8 mouse cellular contexts compared by ENCODE assay signal in the genomic region with DNA sequence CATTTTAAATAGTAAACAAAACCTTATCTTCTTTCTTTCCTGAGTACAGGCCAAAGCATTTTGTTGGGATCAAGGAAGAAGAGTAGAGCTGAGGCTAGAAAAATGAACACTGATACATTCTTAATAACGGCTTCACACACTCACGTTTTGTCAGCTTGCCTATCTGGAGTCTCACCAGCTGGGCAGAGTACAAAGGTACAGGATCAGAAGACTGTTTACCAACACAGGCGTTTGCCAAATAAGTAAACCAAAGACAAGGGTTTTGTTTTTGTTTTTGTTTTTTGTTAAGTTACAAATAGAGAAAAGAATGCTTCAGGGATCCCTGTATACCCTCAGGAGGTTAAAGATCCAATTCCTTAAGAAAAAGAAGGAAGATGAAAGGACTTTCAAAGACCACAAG. TPM values are rescaled to one million over a fixed set of nuclear protein-coding genes. Genes with fewer than 3 reads are reported as not detected.
DNase-seq lines count a peak whose midpoint lies in the region; ATAC-seq and TF ChIP-seq lines count a peak whose summit lies in the region.
"Had no signal": no experiment of that assay in that cellular context is flagged by ENCODE, and none has a peak within 500 bp of the region (broad histone marks: within the 10 kb centered on the region; RNA-seq: fewer than 3 reads in every experiment).

No protein-coding gene starts in this region.

- peak overlapping the region; percentile 76; the same call in 1 of the 2 replicates for H3K9ac ChIP-seq in lung, postnatal 0 days (replicated peaks; ENCODE audit: low read depth)
- no peak overlapping the region for H3K9ac ChIP-seq in forebrain, postnatal 0 days
- peak overlapping the region; percentile 91 for H3K9ac ChIP-seq in liver, embryonic 13.5 days

- no peaks in the 10 kb centered on the region for H3K27me3 ChIP-seq in lung, postnatal 0 days (replicated peaks; ENCODE audit: insufficient read depth, low read length)
- H3K27me3 ChIP-seq in forebrain, postnatal 0 days (ENCODE audit: insufficient read depth, low read length): no peaks in the 10 kb centered on the region
- H3K27me3 ChIP-seq in liver, embryonic 13.5 days: no peaks in the 10 kb centered on the region

- TF ChIP-seq EP300 in lung, postnatal 0 days (IDR thresholded peaks at IDR 0.05): no peak

- H3K4me1 ChIP-seq in lung, postnatal 0 days (ENCODE audit: insufficient read depth, low read depth, low read length): peaks cover 5% of the 10 kb centered on the region; the same call in 1 of the 2 replicates
- H3K4me1 ChIP-seq in forebrain, postnatal 0 days (ENCODE audit: insufficient read depth): peaks cover 14% of the 10 kb centered on the region; the same call in 1 of the 2 replicates
- H3K4me1 ChIP-seq in liver, embryonic 13.5 days (replicated peaks): peaks cover 20% of the 10 kb centered on the region

- 58% methylated on average over 3 of the region's 3 CpGs for WGBS in lung, postnatal 0 days
- 77% methylated on average over 3 of the region's 3 CpGs for WGBS in forebrain, postnatal 0 days
- 77% methylated on average over 3 of the region's 3 CpGs for WGBS in liver, embryonic 13.5 days (ENCODE audit: insufficient replicate concordance)

- no peak overlapping the region for H3K27ac ChIP-seq in lung, postnatal 0 days (ENCODE audit: low read length)
- H3K27ac ChIP-seq in forebrain, postnatal 0 days (ENCODE audit: low read depth, low read length): no peak overlapping the region
- H3K27ac ChIP-seq in liver, embryonic 13.5 days: peak overlapping the region; percentile 88; the same call in 1 of the 2 replicates

- H3K4me3 ChIP-seq in lung, postnatal 0 days (ENCODE audit: low read depth, low read length): peak overlapping the region; percentile 76; the same call in 1 of the 2 replicates
- H3K4me3 ChIP-seq in forebrain, postnatal 0 days (ENCODE audit: low read depth, low read length): peak overlapping the region; percentile 95
- peak overlapping the region; percentile 86 for H3K4me3 ChIP-seq in liver, embryonic 13.5 days (replicated peaks)

- H3K9me3 ChIP-seq in lung, postnatal 0 days (ENCODE audit: low read length): no peaks in the 10 kb centered on the region
- no peaks in the 10 kb centered on the region for H3K9me3 ChIP-seq in forebrain, postnatal 0 days (ENCODE audit: low read length)
- H3K9me3 ChIP-seq in liver, embryonic 13.5 days (replicated peaks): no peaks in the 10 kb centered on the region

- TF ChIP-seq CTCF in lung, postnatal 0 days (IDR thresholded peaks at IDR 0.05): no peak
- TF ChIP-seq CTCF in forebrain, postnatal 0 days (IDR thresholded peaks at IDR 0.05; ENCODE audit: low read depth): no peak

- H3K36me3 ChIP-seq in lung, postnatal 0 days (ENCODE audit: insufficient read depth, low read length): no peaks in the 10 kb centered on the region
- H3K36me3 ChIP-seq in forebrain, postnatal 0 days (ENCODE audit: insufficient read depth): peaks cover 3% of the 10 kb centered on the region; the same call in 1 of the 2 replicates
- peaks cover 22% of the 10 kb centered on the region for H3K36me3 ChIP-seq in liver, embryonic 13.5 days

- no peak for DNase-seq in lung, postnatal 0 days (ENCODE audit: low spot score)
- DNase-seq in lung, postnatal 25 days (ENCODE audit: low spot score): no peak
- no peak for DNase-seq in forebrain, postnatal 0 days
- DNase-seq in liver, embryonic 13.5 days: no peak
- no peak for DNase-seq in adrenal gland, postnatal 4 days (ENCODE audit: low spot score in 2 of 2)
- DNase-seq in cerebellum, adult 11-12 months: no peak
- no peak for DNase-seq in thymus, postnatal 36 days
- DNase-seq: thymus, adult 2 months had no signal

- no peak for ATAC-seq in lung, postnatal 0 days
- ATAC-seq in forebrain, postnatal 0 days: no peak
- no peak for ATAC-seq in liver, embryonic 13.5 days (ENCODE audit: low read depth)

- H3K4me2 ChIP-seq in lung, postnatal 0 days (replicated peaks; ENCODE audit: low read depth, low read length): peak overlapping the region; percentile 67
- peak overlapping the region; percentile 63 for H3K4me2 ChIP-seq in forebrain, postnatal 0 days (ENCODE audit: low read depth)
- H3K4me2 ChIP-seq in liver, embryonic 13.5 days: peak overlapping the region; percentile 82

RNA-seq across cellular contexts. Expression of a gene that starts 1.4 kb away (rescaled TPM):
- polyA plus RNA-seq in lung, postnatal 0 days (2015; fragmentation: Nextera tagmentation; extraction: Ambion mirVana): 46.3 and 54.3 TPM in 2 replicates
- total RNA-seq in forebrain, postnatal 0 days (2014; rRNA removed): 51.8 and 54.0 TPM in 2 replicates
- polyA plus RNA-seq in forebrain, postnatal 0 days (2015; fragmentation: Nextera tagmentation; extraction: Ambion mirVana): 42.2 and 45.6 TPM in 2 replicates
- 30.1 and 33.6 TPM in 2 replicates for polyA plus RNA-seq in liver, embryonic 13.5 days (2015; fragmentation: Nextera tagmentation; extraction: Ambion mirVana)
- total RNA-seq in adrenal gland, postnatal 4 days (2021): 10 to 100 TPM; 67.9 to 68.8 TPM

RNA-seq across cellular contexts. Expression of a gene that starts 38.5 kb away (rescaled TPM):
- 6.4 and 6.8 TPM in 2 replicates for polyA plus RNA-seq in lung, postnatal 0 days (2015; fragmentation: Nextera tagmentation; extraction: Ambion mirVana)
- total RNA-seq in forebrain, postnatal 0 days (2014; rRNA removed): 10.4 and 11.5 TPM in 2 replicates
- 7.2 and 8.1 TPM in 2 replicates for polyA plus RNA-seq in forebrain, postnatal 0 days (2015; fragmentation: Nextera tagmentation; extraction: Ambion mirVana)
- 4.4 and 5.0 TPM in 2 replicates for polyA plus RNA-seq in liver, embryonic 13.5 days (2015; fragmentation: Nextera tagmentation; extraction: Ambion mirVana)
- total RNA-seq in adrenal gland, postnatal 4 days (2021): 10 to 100 TPM; 12.0 to 13.0 TPM

RNA-seq across cellular contexts. Expression of a gene that starts 39.7 kb away (rescaled TPM):
- polyA plus RNA-seq in lung, postnatal 0 days (2015; fragmentation: Nextera tagmentation; extraction: Ambion mirVana): 0.87 TPM in 2 replicates
- 2.3 and 4.7 TPM in 2 replicates for total RNA-seq in forebrain, postnatal 0 days (2014; rRNA removed)
- polyA plus RNA-seq in forebrain, postnatal 0 days (2015; fragmentation: Nextera tagmentation; extraction: Ambion mirVana): 0.83 and 1.5 TPM in 2 replicates
- 1.6 and 1.7 TPM in 2 replicates for polyA plus RNA-seq in liver, embryonic 13.5 days (2015; fragmentation: Nextera tagmentation; extraction: Ambion mirVana)
- under 1 TPM; 0.90 to 0.95 TPM for total RNA-seq in adrenal gland, postnatal 4 days (2021)

RNA-seq across cellular contexts. Expression of a gene that starts 52.4 kb away (rescaled TPM):
- polyA plus RNA-seq in lung, postnatal 0 days (2015; fragmentation: Nextera tagmentation; extraction: Ambion mirVana): 30.2 and 33.0 TPM in 2 replicates
- 25.2 and 27.1 TPM in 2 replicates for total RNA-seq in forebrain, postnatal 0 days (2014; rRNA removed)
- polyA plus RNA-seq in forebrain, postnatal 0 days (2015; fragmentation: Nextera tagmentation; extraction: Ambion mirVana): 10.9 and 16.7 TPM in 2 replicates
- polyA plus RNA-seq in liver, embryonic 13.5 days (2015; fragmentation: Nextera tagmentation; extraction: Ambion mirVana): 7.0 and 7.6 TPM in 2 replicates
- total RNA-seq in adrenal gland, postnatal 4 days (2021): 10 to 100 TPM; 38.2 to 41.0 TPM

RNA-seq across cellular contexts. Expression of a gene that starts 54.5 kb away (rescaled TPM):
- not detected in 2 replicates for polyA plus RNA-seq in lung, postnatal 0 days (2015; fragmentation: Nextera tagmentation; extraction: Ambion mirVana)
- total RNA-seq in forebrain, postnatal 0 days (2014; rRNA removed): not detected in 2 replicates
- polyA plus RNA-seq in forebrain, postnatal 0 days (2015; fragmentation: Nextera tagmentation; extraction: Ambion mirVana): not detected in 2 replicates
- polyA plus RNA-seq in liver, embryonic 13.5 days (2015; fragmentation: Nextera tagmentation; extraction: Ambion mirVana): not detected in 2 replicates
- total RNA-seq in adrenal gland, postnatal 4 days (2021): not detected
- polyA plus RNA-seq: thymus, adult 2 months had no signal
